Mouse (Mus musculus) MN1 (cell line): ENCODE results near the gene Cep78.

Experiments used
- DNase-seq: peaks from one replicate; pipeline ENCODE4 v3.0.0-alpha.2; 2016; ENCODE audit warnings: low spot score

Cep78 gene

DNA sequence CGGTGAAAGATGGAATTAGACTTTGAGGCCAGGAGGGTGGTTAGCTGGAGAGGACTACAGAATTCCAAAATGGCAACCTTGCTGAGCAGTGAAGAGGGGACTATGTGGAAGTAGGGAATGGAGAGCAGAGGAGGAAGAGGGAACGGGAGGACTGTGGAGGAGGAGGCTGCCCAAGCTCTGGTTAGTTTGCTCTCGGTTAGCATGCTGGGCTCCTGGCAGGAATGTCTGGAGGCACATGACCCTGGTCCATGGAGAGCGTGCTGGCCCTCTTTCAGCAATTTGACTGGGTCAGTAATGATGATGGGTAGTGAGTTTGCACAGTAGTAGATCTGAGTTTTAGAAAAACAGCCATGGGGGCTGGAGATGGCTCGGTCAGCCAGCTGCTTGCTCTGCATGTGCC lies 76.8 kb downstream of the Cep78 start:
- DNase-seq: no peak
